Mouse (Mus musculus) right cerebral cortex, postnatal 10 days (tissue): ENCODE measurements around the gene Ncmap.

Experiments used
- DNase-seq, 2 experiments: peaks; one replicate each; pipeline ENCODE4 v3.0.0; 2021; ENCODE audit warnings: low spot score in 2 of 2

Gene Ncmap

GRCm38 (mm10) chr4:135352326-135353065 lies 45.5 kb downstream of the Ncmap start:
- DNase-seq = peak; percentile 45 to 54

- DNase-seq = no peak
These were observed 60.6 kb downstream of the Ncmap start for GRCm38 (mm10) chr4:135337376-135337942.

- no peak for DNase-seq
These were observed 62.0 kb downstream of the Ncmap start for GRCm38 (mm10) chr4:135336023-135336357.

GRCm38 (mm10) chr4:135335327-135336022 lies 62.6 kb downstream of the Ncmap start:
- no peak for DNase-seq

- no peak for DNase-seq
These were observed 71.6 kb downstream of the Ncmap start for GRCm38 (mm10) chr4:135326469-135326868.

GRCm38 (mm10) chr4:135326046-135326445 lies 72.0 kb downstream of the Ncmap start:
- DNase-seq = no peak

- no peak for DNase-seq
These were observed 75.0 kb downstream of the Ncmap start for GRCm38 (mm10) chr4:135323021-135323420.
